Mouse (Mus musculus) adrenal gland, postnatal 36 days (tissue): ENCODE measurements at regions not wholly inside any gene's neighbourhood (a gene's known extent, or its start where the extent isn't known, plus 50 kb on each side); places are given as distances from the start of the nearest gene placed in this dataset.

Source experiments
- DNase-seq, 2 experiments: peaks; one replicate each; pipeline ENCODE4 v3.0.0; 2021; ENCODE audit warnings: mixed read lengths in 1 of 2

- peak; percentile 56 to 68 for DNase-seq
Observed at GRCm38 (mm10) chr1:138343451-138343850, 69.9 kb downstream of the Atp6v1g3 start.

DNA sequence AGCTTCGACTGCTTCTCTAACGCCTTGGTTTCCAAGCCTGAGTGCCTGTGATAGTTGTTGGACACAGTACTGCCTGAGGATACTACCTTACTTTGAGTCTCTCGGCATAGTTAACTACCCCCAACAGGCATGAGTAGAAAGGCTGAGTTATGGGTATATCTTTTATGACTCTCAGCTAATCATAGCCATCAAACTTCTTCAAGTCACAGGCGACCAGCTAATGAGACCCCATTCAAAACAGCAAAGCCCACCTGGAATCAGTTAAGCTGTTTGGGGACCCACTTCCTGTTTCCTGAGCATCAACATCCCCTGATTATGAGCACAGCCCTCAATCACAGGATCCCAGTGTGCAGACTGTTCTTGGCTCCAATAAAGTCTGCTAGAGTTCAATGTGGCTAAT, 71.4 kb downstream of the Atp6v1g3 start:
- no peak for DNase-seq

DNA sequence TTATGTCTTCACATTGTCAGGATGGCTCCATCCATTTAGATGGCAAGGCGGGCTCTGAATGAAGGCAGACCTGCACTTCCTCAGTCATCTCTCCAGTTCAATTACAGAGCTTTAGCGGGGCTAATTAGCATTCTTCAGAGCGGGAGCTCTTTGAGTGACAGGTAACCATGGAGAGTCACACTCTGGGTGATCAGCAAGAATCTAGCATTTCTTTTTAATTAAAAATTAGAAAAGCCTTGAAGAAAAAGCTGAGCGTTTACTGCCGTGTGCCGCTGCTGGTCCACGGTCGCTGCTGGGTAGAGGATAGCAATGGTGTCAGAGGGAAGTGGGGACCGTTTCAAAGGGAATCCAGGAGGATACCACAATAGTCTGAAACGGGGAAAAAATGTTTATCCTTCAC, 72.5 kb downstream of the Atp6v1g3 start:
- no peak for DNase-seq

DNA sequence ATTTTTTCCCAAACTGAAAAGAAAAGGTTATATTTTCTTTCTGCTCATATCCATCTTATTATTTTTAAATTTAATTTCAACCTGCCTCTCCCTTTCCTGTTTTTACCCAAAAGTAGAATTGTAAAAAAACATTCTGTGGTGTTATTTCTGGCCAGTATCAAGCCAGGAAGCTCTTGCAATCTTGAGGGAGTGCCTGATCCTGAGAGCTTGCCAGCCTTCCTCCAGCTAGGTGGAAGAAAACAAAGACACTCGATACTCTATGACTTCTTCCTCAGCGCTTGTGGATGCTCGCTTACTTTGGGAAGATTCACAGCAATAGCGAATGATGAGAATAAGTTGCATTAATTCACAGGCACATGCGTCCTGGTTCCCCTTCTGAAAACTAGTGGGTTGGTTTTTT, 73.4 kb downstream of the Atp6v1g3 start:
- no peak for DNase-seq

GRCm38 (mm10) chr1:138348447-138348846, 74.9 kb downstream of the Atp6v1g3 start:
- peak; percentile 69 to 75 for DNase-seq

DNA sequence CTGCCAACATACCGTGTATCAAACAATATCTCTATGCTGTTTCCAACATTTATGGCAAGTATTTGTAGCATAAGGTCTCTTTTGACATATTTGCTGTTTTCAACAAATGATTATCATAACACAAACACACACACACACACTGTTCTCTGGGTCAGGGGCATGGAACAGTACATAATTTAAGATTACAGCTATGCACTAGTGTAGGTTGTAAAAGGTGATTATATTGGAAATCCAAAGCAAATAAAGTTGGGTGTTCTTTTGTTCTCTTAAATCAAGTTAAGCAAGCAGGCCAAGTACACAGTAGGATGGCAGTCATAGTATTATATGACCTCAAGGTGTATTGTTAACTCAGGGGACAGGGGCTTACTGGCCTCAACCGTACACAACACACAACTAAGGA, 75.6 kb downstream of the Atp6v1g3 start:
- no peak for DNase-seq

- DNase-seq = peak; percentile 12 to 27
Observed at GRCm38 (mm10) chr1:138356407-138356806, 82.9 kb downstream of the Atp6v1g3 start.

- no peak for DNase-seq
Observed at GRCm38 (mm10) chr1:138362684-138363472, 89.3 kb downstream of the Atp6v1g3 start.

DNA sequence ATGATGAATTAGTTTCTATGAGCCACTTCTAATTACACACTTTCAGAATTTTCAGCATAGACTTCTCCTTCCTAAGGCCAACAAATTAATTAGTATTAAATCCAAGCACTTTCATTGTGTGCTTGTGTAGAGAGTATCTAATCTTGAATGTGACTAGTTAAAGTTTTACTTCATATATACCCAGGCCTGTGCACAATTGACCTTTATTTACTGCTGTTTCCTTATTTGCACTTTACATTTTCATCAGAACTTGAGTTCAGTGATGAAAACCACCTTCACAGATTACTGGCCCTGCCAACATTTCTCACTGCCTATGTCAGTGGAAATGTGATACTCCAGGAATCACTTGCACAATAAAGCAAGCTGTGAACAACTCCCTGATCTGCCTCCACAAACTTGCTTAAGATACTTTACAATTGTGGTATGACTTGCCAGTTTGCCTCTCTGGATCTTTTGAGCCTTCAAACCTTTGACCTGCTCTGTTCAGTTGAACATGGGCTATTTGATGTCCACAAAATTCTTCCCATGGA, 96.5 kb downstream of the Atp6v1g3 start:
- DNase-seq = no peak

DNA sequence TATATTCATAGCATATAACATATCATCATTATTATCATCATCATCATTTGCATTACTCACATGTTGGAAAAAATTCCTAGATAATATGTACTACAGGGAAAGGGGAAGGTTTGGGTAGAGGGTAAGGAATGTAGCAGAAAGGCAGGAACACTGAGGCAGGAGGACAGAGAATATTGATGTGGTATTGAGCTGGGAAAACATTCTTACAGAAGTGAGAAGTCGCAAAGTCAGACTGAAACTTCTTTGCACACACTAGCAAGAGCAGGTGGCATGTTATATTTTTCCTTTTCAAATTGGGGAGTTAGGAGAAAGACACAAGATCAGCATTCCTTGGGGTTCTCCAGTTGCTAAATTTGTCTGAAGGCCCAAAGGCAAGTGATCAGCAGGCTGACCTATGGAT, 97.9 kb downstream of the Atp6v1g3 start:
- no peak for DNase-seq

DNA sequence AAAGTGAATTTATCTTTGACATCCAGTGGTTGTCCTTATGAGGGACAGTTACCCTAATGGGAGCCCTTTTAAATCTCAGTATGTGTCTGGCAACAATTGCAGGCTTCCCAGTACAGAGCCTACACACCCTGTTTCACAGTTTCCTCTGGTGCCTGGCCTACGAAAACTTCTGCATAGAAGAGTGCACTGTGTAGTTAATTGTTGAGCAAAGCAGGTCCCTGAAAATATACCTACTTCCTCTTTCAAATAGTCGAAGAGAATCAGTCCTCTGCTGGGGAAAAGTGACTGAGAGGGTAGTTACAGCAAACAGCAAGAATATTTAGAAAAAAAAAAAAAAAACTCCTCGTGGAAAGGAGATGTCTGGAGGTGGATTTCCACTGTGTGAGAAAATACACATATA, 110.6 kb downstream of the Atp6v1g3 start:
- DNase-seq = no peak

GRCm38 (mm10) chr1:138385156-138385841, 111.8 kb downstream of the Atp6v1g3 start:
- peak; percentile 7 to 17 for DNase-seq

DNA sequence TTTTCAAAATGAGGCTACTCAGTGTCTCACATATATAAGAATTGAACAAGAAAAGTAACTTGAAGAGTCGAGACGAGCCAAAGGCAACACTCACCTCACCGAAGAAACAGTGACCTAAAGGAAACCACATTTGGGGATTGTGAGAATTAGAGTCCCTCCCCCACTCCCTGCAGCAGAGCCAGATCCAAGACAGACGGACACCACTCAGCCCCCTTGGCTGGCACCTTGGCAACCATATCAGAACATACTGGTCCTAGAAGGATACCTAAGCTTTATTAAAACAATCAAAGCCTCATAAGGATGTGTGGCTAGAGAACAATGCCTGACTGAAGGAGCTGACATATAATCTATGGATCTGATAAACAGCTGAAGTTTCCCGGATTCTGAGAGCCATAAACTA, 112.5 kb downstream of the Atp6v1g3 start:
- DNase-seq = no peak

GRCm38 (mm10) chr1:138388634-138389033, 115.1 kb downstream of the Atp6v1g3 start:
- no peak for DNase-seq

DNA sequence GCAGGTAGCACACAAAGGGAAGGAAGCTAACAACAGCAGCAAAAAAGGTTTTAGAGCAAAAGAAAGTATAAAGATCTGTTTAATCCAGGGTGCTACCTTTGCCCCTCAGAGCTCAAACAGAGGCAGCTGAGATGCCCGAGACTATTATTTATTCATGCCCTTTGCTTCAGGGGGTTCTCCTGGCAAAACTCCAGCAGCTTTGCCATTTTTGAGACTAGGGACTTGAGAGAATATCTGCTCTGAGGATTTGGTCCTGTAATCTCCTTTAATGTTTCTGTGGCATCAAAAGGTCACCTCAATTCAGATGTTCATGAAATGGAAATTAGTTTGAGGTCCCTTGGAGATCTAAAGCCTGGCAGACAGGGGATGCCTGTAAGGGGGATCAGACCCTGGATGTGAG, 116.1 kb downstream of the Atp6v1g3 start:
- no peak for DNase-seq

GRCm38 (mm10) chr1:138418610-138419009, 145.1 kb downstream of the Atp6v1g3 start:
- no peak for DNase-seq

DNA sequence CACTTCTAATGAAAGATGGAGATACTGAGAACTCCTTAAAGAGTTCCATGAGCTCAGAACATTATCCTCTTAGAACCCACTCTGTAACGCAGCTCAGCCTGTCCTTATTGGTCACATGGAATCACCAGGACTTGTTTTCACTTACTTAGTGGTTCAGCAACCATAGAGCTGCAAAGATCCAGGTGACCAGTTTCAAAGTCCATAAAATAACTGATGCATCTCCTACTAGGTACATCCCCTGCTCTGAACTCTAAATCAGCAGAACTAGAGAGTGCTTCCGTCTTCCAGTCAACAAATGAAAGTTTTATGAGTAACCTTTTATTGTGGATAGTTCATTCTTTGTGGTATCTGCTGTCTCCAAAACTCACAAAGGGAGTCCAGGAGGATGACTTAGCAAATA, 153.9 kb downstream of the Atp6v1g3 start:
- no peak for DNase-seq
